Comparison of ENCODE assay signal across 16 mouse cellular contexts in genomic region chr17:50668681-50669208, GRCm38 (mm10).
DNase-seq lines count a peak whose midpoint lies in the region; ATAC-seq lines count a peak whose summit lies in the region.
"Had no signal": no experiment of that assay in that cellular context is flagged by ENCODE, and none has a peak within 500 bp of the region (broad histone marks: within the 10 kb centered on the region; RNA-seq: fewer than 3 reads in every experiment).

No protein-coding gene starts in this region.

- no peak overlapping the region for H3K4me3 ChIP-seq in midbrain, embryonic 15.5 days
- no peak overlapping the region for H3K4me3 ChIP-seq in midbrain, embryonic 16.5 days (ENCODE audit: low read depth, low read length)
- H3K4me3 ChIP-seq: embryonic facial prominence, embryonic 12.5 days; forebrain, embryonic 12.5 days; heart, embryonic 12.5 days; hindbrain, embryonic 12.5 days had no signal

- peak overlapping the region; percentile 17; the same call in 1 of the 2 replicates for H3K27ac ChIP-seq in midbrain, embryonic 15.5 days
- H3K27ac ChIP-seq in midbrain, embryonic 16.5 days (ENCODE audit: low read length), result no peak overlapping the region
- H3K27ac ChIP-seq: embryonic facial prominence, embryonic 12.5 days; forebrain, embryonic 12.5 days; hindbrain, embryonic 12.5 days had no signal

- no peak overlapping the region for H3K4me2 ChIP-seq in midbrain, embryonic 15.5 days
- H3K4me2 ChIP-seq in midbrain, embryonic 16.5 days (ENCODE audit: low read length), result no peak overlapping the region
- H3K4me2 ChIP-seq: embryonic facial prominence, embryonic 12.5 days; forebrain, embryonic 12.5 days; heart, embryonic 12.5 days; hindbrain, embryonic 12.5 days had no signal

- H3K9me3 ChIP-seq in midbrain, embryonic 15.5 days, result no peaks in the 10 kb centered on the region
- no peaks in the 10 kb centered on the region for H3K9me3 ChIP-seq in midbrain, embryonic 16.5 days (replicated peaks; ENCODE audit: control insufficient read depth, low read length, poor library complexity, severe bottlenecking)
- H3K9me3 ChIP-seq: forebrain, embryonic 12.5 days; hindbrain, embryonic 12.5 days had no signal

- whole genome bisulfite sequencing in midbrain, embryonic 15.5 days, result 74% methylated on average over 4 of the region's 4 CpGs
- 84% methylated on average over 4 of the region's 4 CpGs for WGBS in midbrain, embryonic 16.5 days

- 0 out of 2 replicates have a peak, but pooled peaks cover 3% of the 10 kb centered on the region for H3K4me1 ChIP-seq in midbrain, embryonic 15.5 days
- no peaks in the 10 kb centered on the region for H3K4me1 ChIP-seq in midbrain, embryonic 16.5 days (ENCODE audit: control insufficient read depth, insufficient read depth, low read length)
- H3K4me1 ChIP-seq: embryonic facial prominence, embryonic 12.5 days; forebrain, embryonic 12.5 days; heart, embryonic 12.5 days; hindbrain, embryonic 12.5 days had no signal

- no peaks in the 10 kb centered on the region for H3K27me3 ChIP-seq in midbrain, embryonic 15.5 days (replicated peaks)
- H3K27me3 ChIP-seq in midbrain, embryonic 16.5 days (ENCODE audit: control insufficient read depth, insufficient read depth, low read depth, low read length), result no peaks in the 10 kb centered on the region
- H3K27me3 ChIP-seq: embryonic facial prominence, embryonic 12.5 days; forebrain, embryonic 12.5 days; heart, embryonic 12.5 days; hindbrain, embryonic 12.5 days had no signal

- no peak for ATAC-seq in midbrain, embryonic 15.5 days (replicated peaks)
- no peak for ATAC-seq in midbrain, embryonic 16.5 days
- ATAC-seq: forebrain, embryonic 16.5 days; hindbrain, embryonic 16.5 days had no signal

- no peak overlapping the region for H3K9ac ChIP-seq in midbrain, embryonic 15.5 days
- H3K9ac ChIP-seq in midbrain, embryonic 16.5 days (ENCODE audit: low read depth, low read length), result no peak overlapping the region
- H3K9ac ChIP-seq: embryonic facial prominence, embryonic 12.5 days; forebrain, embryonic 12.5 days; heart, embryonic 12.5 days; hindbrain, embryonic 12.5 days had no signal

- no peaks in the 10 kb centered on the region for H3K36me3 ChIP-seq in midbrain, embryonic 15.5 days (replicated peaks)
- H3K36me3 ChIP-seq in midbrain, embryonic 16.5 days (ENCODE audit: control insufficient read depth, insufficient read depth, low read length), result no peaks in the 10 kb centered on the region; the same call in 1 of the 2 replicates
- H3K36me3 ChIP-seq: embryonic facial prominence, embryonic 12.5 days; forebrain, embryonic 12.5 days; hindbrain, embryonic 12.5 days had no signal

- DNase-seq in heart, adult 11 months, result peak; percentile 71
- no peak for DNase-seq in heart, postnatal 36 days
- peak; percentile 49 for DNase-seq in testis, postnatal 10 days (ENCODE audit: low spot score)
- no peak for DNase-seq in testis, postnatal 14 days (ENCODE audit: low spot score)
- DNase-seq in adrenal gland, postnatal 36 days, result peak; percentile 61 to 68
- DNase-seq in Muller cell, postnatal 12 days (ENCODE audit: inconsistent ontology term), result no peak
- DNase-seq: cerebellum, adult 8-10 months; gastrocnemius, postnatal 14 days had no signal

- intact Hi-C loops in heart, postnatal 36 days (cut with DNase I), result no loop called here

Comparison
In these comparisons a context has a peak if more than half of its experiments do, and no peak if none do; other contexts are left out.
1. DNase-seq: peak in heart, adult 11 months (single experiment), testis, postnatal 10 days (single experiment) and adrenal gland, postnatal 36 days (2 of 2); none in heart, postnatal 36 days (0 of 2), testis, postnatal 14 days (single experiment) and Muller cell, postnatal 12 days (single experiment).